Mouse (Mus musculus) E14TG2a.4 (cell line): Measurements from ENCODE around the gene Yaf2.
"Not testable (repeated sequence)": the region's sequence is repeated elsewhere in the genome, so short reads cannot be mapped to it uniquely, and the experiment has no call there.

Source experiments
- CTCF ChIP-seq: conservative IDR thresholded peaks from 2 replicates; pipeline ENCODE4 v1.5.1; 2014; ENCODE audit warnings: low read length
- NANOG ChIP-seq: IDR thresholded peaks from 2 replicates; pipeline ENCODE4 v1.6.1; 2014; ENCODE audit warnings: borderline replicate concordance, low read length, mixed read lengths
- POU5F1 ChIP-seq: IDR thresholded peaks from 2 replicates; pipeline ENCODE4 v1.6.1; 2014; ENCODE audit warnings: low read length, borderline replicate concordance

- not testable (repeated sequence) for TF ChIP-seq CTCF, POU5F1, NANOG
Observed at GRCm38 (mm10) chr15:93310304-93310703, 26.4 kb downstream of the Yaf2 start.
